Mouse (Mus musculus) hindlimb bud, embryonic 11.5 days (tissue): Measurements from ENCODE around the gene Pfkfb4.

Experiments
- DNase-seq: peaks from one replicate; pipeline ENCODE4 v3.0.0-alpha.2; 2012; ENCODE audit warnings: low read depth, low spot score; ENCODE audit errors: extremely low spot score

The Pfkfb4 gene

DNA sequence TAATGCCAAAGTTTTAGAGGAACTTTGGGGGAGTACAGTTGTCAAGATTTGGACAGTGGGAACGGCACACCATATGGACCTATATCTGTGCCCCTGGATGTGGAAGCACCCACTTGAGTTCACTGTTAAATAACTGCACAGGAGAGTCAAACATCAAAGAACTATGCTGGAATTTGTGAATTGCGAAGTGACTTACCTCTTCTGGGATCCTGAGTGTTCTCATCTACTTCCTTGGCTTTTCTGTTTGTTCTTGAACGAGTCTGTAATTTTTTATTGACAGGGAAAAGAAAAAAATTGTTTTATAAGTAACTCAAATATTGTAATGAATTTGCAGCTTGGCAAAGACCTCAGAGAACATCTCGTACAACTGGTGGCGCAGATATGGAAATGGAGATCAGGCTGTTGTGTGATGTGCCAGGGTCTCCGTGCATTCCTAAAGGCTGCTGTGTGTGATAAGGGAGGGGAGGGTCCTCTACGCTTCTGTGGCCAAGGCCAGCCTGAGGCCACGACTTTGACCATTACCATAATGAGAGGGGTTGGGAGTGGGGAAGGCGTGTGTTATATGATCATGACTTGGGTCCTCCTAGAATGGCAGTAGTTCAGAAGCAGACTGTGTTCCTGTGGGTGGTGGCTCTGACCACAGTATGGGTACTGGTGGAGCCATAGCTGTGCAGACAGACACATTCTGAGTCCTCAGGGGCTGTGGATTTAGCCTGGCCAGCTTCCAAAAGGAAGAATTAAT is 1.2 kb downstream of the Pfkfb4 start:
- DNase-seq, result no peak

GRCm38 (mm10) chr9:108996411-108996810 is 4.8 kb downstream of the Pfkfb4 start:
- DNase-seq, result no peak

- no peak for DNase-seq
These were observed 6.9 kb downstream of the Pfkfb4 start for GRCm38 (mm10) chr9:108998287-108999166.

- no peak for DNase-seq
These were observed 7.6 kb downstream of the Pfkfb4 start for GRCm38 (mm10) chr9:108999167-108999526.

GRCm38 (mm10) chr9:109000726-109001125 is 9.1 kb downstream of the Pfkfb4 start:
- DNase-seq, result peak; percentile 39

GRCm38 (mm10) chr9:109003201-109003600 is 11.6 kb downstream of the Pfkfb4 start:
- peak; percentile 20 for DNase-seq

- DNase-seq, result no peak
These were observed 15.6 kb downstream of the Pfkfb4 start for GRCm38 (mm10) chr9:109007025-109007780.

DNA sequence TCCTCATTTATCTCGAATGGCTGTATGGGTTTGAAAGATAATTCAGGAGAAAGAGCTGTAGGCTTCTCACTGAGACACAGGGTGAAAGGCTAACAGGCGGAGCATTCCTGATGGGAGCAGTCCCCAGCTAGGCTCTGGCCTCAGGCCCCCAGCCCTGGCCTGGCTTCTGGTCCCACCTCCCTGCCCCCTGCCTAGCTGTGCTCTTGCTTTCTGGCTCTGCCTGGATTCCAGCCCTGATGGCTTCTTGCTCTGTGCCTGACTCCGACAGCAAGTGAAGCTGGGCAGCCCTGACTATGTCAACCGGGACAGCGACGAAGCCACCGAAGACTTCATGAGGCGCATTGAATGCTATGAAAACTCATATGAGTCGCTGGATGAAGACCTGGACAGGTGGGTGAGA is 16.5 kb downstream of the Pfkfb4 start:
- no peak for DNase-seq

DNA sequence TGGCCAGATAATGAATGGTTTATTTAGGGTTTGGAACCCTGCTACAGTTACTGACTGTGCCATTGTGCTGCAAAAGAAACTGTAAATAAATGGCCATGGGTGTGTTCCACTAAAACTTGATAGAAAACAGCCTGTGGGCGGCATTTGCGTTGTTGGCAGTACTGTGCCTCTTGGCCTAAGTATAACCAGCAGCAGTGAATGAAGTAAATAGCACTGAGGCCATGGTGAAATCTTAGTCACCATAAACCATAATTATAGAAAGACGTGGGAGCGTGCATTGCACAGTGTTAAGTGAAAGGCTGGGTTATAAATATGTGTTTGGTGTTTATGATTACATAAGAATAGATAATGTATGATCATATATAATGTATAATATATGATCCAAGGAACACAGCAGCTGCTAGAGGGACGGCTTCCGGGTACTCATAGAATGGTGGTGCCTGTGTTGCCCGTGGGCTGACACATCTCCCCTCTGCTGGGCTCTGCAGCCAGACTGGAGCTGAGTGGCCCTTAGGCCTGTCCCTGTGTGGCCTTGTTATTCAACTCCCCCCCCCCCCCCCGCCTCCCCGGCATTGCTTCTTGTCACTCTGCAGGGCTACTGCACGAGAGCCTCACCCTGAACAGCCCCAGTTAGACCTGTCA is 17.5 kb downstream of the Pfkfb4 start:
- no peak for DNase-seq

GRCm38 (mm10) chr9:109009636-109010315 is 18.2 kb downstream of the Pfkfb4 start:
- DNase-seq, result no peak

DNA sequence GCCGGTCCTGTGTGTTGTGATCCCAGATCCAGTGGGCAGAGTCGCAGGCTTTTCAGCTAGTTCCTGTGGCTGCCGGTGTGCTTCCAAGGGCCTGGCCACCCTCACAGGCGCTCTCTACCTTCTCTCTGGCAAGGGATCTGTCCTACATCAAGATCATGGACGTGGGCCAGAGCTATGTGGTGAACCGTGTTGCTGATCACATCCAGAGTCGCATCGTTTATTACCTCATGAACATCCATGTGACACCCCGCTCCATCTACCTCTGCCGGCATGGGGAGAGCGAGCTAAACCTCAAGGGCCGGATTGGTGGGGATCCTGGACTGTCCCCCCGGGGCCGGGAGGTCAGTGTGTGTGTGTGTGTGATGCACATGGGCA is 18.7 kb downstream of the Pfkfb4 start:
- no peak for DNase-seq

- no peak for DNase-seq
These were observed 23.8 kb downstream of the Pfkfb4 start for GRCm38 (mm10) chr9:109015397-109015796.

- DNase-seq, result no peak
These were observed 25.5 kb downstream of the Pfkfb4 start for GRCm38 (mm10) chr9:109016973-109017604.

DNA sequence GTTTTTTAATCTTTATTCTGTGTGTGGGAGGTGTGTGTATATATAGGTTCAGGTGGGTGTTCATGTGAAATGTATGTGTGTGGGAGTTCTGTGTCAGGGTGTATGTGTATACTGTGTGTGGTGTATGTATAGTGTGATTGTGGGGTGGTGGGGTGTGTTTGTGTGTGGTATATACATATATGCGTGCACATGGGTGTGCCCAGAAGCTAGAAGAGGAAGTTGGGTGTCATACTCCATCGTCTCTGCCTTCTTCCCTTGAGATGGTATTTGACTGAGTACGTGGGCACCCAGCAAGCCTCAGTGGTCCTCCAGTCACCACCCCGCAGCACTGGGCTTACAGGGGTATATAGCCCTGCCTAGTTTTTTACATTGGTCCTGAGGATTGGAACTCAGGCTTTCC is 29.9 kb downstream of the Pfkfb4 start:
- DNase-seq, result no peak

DNA sequence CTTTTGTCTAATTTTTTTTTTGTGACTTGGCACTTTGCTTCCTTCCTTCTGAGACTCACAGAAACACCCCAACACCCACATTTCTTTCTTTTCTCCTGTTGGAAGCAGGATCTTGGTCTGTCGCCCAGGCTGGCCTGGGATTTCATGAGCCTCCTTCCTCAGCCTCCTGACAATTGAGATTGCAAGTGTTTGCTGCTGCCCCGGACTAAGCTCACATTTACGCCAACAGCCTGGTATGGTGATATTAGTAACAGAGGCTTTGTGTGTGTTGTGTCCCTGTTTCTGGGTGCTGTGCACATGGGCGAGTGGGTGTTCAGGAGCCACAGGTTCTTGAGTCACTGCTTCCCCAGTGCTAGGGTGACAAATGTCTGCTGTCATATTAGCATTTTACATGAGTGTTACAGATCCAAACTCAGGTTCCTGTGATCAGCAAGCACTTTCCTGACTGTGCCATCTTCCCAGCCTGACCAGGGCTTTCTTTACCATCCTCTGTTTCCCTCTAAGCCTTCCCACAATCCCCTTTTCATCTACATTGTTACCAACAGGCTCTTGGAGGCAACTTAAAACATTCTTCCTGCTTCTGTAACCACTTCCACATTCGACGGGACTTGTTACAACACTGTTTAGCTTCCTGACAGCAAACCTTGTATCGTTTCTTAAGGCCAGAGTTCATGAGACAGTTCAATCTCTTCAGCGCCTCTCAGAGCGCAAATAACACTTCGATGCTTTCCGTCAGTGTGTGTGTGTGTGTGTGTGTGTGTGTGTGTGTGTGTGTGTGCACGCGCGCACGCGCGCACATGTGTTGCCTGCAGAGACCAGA is 31.5 kb downstream of the Pfkfb4 start:
- no peak for DNase-seq

DNA sequence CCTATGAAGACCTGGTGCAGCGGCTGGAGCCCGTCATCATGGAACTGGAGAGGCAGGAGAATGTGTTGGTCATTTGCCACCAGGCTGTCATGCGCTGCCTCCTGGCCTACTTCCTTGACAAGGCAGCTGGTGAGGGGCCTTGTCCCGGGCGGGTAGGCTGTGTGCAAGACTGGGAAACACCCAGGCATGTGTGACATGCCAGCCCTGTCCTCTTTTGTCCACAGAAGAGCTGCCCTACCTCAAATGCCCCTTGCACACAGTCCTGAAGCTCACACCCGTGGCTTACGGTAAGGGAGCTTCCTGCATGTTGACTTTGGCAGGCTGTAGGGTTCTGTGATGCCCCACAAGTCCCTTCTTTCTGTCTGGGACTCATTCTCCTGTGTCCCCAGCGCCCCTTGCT is 35.9 kb downstream of the Pfkfb4 start:
- DNase-seq, result no peak

DNA sequence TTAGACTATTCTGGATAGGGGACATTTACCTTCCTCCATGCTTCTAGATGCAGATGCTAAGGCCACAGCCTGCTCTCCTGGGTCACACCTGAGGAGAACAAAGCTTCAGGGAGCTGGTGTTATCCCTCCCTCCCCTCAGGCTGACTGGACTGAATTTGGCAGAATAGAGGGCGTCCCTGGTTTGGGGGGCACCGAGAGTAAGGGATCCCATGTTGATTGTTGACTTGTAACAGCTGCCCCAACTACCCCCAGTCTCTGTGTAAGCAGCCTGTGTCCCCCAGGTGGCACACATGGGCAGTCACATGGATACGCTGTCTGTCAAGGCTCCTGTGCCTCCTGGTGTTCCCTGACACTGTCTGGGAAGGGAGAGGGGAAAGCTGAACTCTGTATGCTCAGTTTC is 36.8 kb downstream of the Pfkfb4 start:
- no peak for DNase-seq

DNA sequence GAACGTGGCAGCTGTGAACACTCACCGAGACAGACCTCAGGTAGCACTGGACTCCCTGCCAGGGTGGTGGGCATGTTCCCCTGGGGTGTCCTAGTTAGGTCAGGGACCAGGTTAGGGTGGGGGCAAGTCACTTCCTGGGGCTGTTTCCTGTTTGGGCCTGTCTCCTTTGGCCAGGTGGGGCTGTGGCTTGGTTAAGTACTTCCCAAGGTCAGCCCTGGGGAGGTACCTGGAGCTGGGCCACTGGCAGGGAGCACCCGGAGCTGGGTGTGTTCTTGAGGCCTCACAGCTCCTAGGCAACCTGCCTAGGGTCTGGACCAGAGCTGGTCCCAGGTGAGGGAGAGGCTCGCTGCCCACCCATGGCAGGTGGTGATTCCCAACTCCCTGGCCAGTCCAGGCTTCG is 37.3 kb downstream of the Pfkfb4 start:
- no peak for DNase-seq

- DNase-seq, result no peak
These were observed 38.7 kb downstream of the Pfkfb4 start for GRCm38 (mm10) chr9:109030312-109030711.
